Mouse (Mus musculus) limb, embryonic 14.5 days (tissue): ENCODE measurements around the gene Cdh7. TPM values are rescaled to one million over a fixed set of nuclear protein-coding genes. Genes with fewer than 3 reads are reported as not detected.

ENCODE experiments used
- ATAC-seq: fragments of 200-750 bp; cut with Nextera tagmentation; 2 replicates; pipeline ENCODE4 v1.8.0; 2017; ENCODE audit warnings: low read depth, moderate number of reproducible peaks, moderate TSS enrichment; ENCODE audit not compliant: low FRiP score
- DNase-seq: peaks from one replicate; pipeline ENCODE4 v3.0.0-alpha.2; 2015; ENCODE audit warnings: low spot score
- H3K27ac ChIP-seq: fragments of 300-500 bp; sonication (generic); replicated peaks from 2 replicates; pipeline ENCODE4 v1.5.1; 2014; ENCODE audit warnings: low read depth, mild to moderate bottlenecking, low read length, moderate library complexity, mixed read lengths
- H3K27me3 ChIP-seq: fragments of 300-500 bp; sonication (generic); 2 replicates; pipeline ENCODE4 v1.6.1; 2014; ENCODE audit warnings: low read length, mixed read lengths; ENCODE audit not compliant: control insufficient read depth, insufficient read depth
- H3K36me3 ChIP-seq: fragments of 300-500 bp; sonication (generic); 2 replicates; pipeline ENCODE4 v1.6.1; 2014; ENCODE audit warnings: mild to moderate bottlenecking, low read length, moderate library complexity, mixed read lengths; ENCODE audit not compliant: control insufficient read depth, insufficient read depth
- H3K4me1 ChIP-seq: fragments of 300-500 bp; sonication (generic); 2 replicates; pipeline ENCODE4 v1.6.1; 2014; ENCODE audit warnings: antibody characterized with exemption, low read length, mixed read lengths; ENCODE audit not compliant: control insufficient read depth, insufficient read depth
- H3K4me2 ChIP-seq: fragments of 300-500 bp; sonication (generic); replicated peaks from 2 replicates; pipeline ENCODE4 v1.6.1; 2014; ENCODE audit warnings: low read depth, mild to moderate bottlenecking, low read length, moderate library complexity; ENCODE audit not compliant: severe bottlenecking
- H3K4me3 ChIP-seq: fragments of 300-500 bp; sonication (generic); replicated peaks from 2 replicates; pipeline ENCODE4 v1.5.1; 2014; ENCODE audit warnings: low read length
- H3K9ac ChIP-seq: fragments of 300-500 bp; sonication (generic); 2 replicates; pipeline ENCODE4 v1.6.1; 2014; ENCODE audit warnings: mild to moderate bottlenecking, low read depth, low read length, moderate library complexity; ENCODE audit not compliant: severe bottlenecking
- H3K9me3 ChIP-seq: fragments of 300-500 bp; sonication (generic); 2 replicates; pipeline ENCODE4 v1.6.1; 2016; ENCODE audit warnings: low read length; ENCODE audit not compliant: control insufficient read depth
- POLR2A ChIP-seq: fragments of 200-500 bp; IDR thresholded peaks from 2 replicates; pipeline ENCODE4 v1.8.0; 2012; ENCODE audit warnings: inconsistent platforms, mild to moderate bottlenecking, moderate library complexity, borderline replicate concordance; ENCODE audit not compliant: insufficient read depth, insufficient read length; ENCODE audit errors: extremely low read depth
- WGBS: fragments of 180-500 bp; shearing (Covaris S2); extraction: QIAGEN DNeasy Blood & Tissue Kit; methylation state at CpG from one replicate; pipeline ENCODE4 v1.1.7; 2014; 5-methylcytosine and 5-hydroxymethylcytosine counted together
- polyA plus RNA-seq, 2 experiments: library from polyadenylated mRNA; depleted of rRNA in 1 of 2; stranded (reverse) in 1 of 2; unstranded in 1 of 2; fragments of >200 nt; fragmentation: Nextera tagmentation in 1 of 2; extraction: Ambion mirVana in 1 of 2; gene quantifications; 2 replicates each; pipeline versions ENCODE4 v1.2.1 to v1.2.3; 2012 to 2014

Cdh7 gene
- polyA plus RNA-seq, 2 experiments, result 0.55 to 1.5 TPM

DNA sequence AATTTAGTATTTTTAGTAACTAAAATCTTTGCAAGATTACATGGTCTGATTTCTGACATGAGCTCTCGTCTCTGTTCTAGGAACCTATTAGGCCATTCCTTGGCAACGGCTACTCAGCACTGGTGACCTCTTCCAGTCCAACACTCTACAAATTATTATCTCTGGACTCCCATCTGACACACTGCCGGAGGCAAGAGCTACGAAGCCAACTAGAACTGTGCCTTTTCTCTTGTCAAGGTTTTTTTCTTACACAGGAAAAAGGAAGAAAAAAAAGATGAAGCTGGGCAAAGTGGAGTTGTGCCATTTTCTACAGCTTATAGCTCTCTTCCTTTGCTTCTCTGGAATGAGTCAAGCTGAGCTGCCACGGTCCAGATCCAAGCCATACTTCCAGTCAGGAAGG is 11.7 kb downstream of the Cdh7 start:
- Histone ChIP-seq H3K9ac (no peak overlapping the region), H3K27ac (no peak overlapping the region), H3K4me1 (no peaks in the 10 kb centered on the region), H3K36me3 (no peaks in the 10 kb centered on the region), H3K4me2 (no peak overlapping the region), H3K9me3 (no peaks in the 10 kb centered on the region), H3K27me3 (no peaks in the 10 kb centered on the region), H3K4me3 (no peak overlapping the region)
- WGBS, result 80% methylated on average over 5 of the region's 5 CpGs
- TF ChIP-seq POLR2A, result no peak
- ATAC-seq (no peak), DNase-seq (no peak)

DNA sequence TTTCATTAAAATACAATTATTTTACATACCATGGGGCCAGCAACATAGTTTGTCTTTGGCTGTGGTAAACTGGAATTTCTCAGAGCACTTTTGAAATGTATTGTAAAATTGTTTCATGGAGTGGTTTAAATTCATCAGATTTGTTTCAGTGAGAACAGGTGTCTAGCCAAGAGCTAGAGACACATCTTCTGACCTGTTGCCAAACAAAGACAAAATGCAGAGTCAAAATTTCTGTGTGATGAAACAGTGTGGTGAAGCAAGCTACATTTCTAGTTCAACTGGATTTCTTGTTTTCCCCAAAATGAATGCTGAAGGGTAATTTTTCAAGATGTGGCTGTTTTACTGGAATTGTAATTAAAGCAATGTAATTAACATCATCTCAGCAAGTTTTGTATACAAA is 22.2 kb downstream of the Cdh7 start:
- no peaks in the 10 kb centered on the region for H3K36me3 ChIP-seq
- H3K27me3 ChIP-seq, result no peaks in the 10 kb centered on the region
- H3K9me3 ChIP-seq, result no peaks in the 10 kb centered on the region
- H3K4me1 ChIP-seq, result no peaks in the 10 kb centered on the region
- H3K4me2 ChIP-seq, result no peak overlapping the region
- no peak for TF ChIP-seq POLR2A
- H3K4me3 ChIP-seq, result no peak overlapping the region
- H3K9ac ChIP-seq, result no peak overlapping the region
- ATAC-seq (no peak), DNase-seq (no peak)
- no peak overlapping the region for H3K27ac ChIP-seq

DNA sequence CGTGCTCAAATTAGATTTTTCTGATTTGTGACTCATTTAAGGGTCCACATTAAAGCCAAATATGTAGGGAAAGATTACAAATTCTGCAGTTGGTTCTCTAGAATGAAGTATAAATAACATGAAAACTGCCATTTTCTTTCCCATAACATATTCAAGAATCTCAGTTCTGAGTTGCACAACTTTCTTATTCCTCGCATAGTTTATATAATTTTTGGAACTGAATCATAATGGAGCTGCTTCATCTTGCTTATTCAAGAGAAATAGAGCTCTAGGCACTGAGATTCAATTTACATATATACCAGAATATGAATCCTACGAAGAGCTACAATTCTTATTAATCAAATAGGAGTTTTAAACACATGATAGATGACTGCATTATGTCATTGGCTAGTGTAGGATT is 22.8 kb downstream of the Cdh7 start:
- no peaks in the 10 kb centered on the region for H3K4me1 ChIP-seq
- no peak overlapping the region for H3K27ac ChIP-seq
- H3K9me3 ChIP-seq, result no peaks in the 10 kb centered on the region
- H3K9ac ChIP-seq, result no peak overlapping the region
- no peak overlapping the region for H3K4me2 ChIP-seq
- H3K27me3 ChIP-seq, result no peaks in the 10 kb centered on the region
- 78% methylated on average over 3 of the region's 3 CpGs for WGBS
- no peak for DNase-seq
- H3K36me3 ChIP-seq, result no peaks in the 10 kb centered on the region
- H3K4me3 ChIP-seq, result no peak overlapping the region
- TF ChIP-seq POLR2A, result no peak
- ATAC-seq, result no peak

DNA sequence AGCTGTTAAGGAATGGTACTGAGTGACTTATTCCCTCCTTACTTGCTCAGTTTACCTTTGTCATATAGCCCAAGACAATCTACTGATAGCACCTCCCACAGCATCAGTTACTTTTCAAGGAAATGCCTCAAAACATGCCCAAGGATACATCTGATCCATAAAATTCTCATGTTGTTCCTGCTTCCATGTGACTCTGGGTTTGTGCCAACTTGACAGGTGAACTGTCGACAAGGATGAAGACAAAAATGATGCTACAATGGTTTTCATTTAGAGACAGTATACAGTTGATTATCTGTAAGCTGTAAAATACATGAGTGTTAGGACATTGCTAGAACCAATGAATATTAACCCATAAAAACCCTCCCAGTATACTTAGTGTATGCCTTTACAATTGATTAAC is 29.9 kb downstream of the Cdh7 start:
- H3K4me3 ChIP-seq, result no peak overlapping the region
- DNase-seq (no peak), ATAC-seq (no peak)
- no peak overlapping the region for H3K4me2 ChIP-seq
- H3K4me1 ChIP-seq, result no peaks in the 10 kb centered on the region
- H3K9me3 ChIP-seq, result no peaks in the 10 kb centered on the region
- H3K9ac ChIP-seq, result no peak overlapping the region
- H3K27ac ChIP-seq, result no peak overlapping the region
- H3K27me3 ChIP-seq, result no peaks in the 10 kb centered on the region
- 76% methylated on average over 1 of the region's 1 CpGs for WGBS
- no peak for TF ChIP-seq POLR2A
- H3K36me3 ChIP-seq, result no peaks in the 10 kb centered on the region

DNA sequence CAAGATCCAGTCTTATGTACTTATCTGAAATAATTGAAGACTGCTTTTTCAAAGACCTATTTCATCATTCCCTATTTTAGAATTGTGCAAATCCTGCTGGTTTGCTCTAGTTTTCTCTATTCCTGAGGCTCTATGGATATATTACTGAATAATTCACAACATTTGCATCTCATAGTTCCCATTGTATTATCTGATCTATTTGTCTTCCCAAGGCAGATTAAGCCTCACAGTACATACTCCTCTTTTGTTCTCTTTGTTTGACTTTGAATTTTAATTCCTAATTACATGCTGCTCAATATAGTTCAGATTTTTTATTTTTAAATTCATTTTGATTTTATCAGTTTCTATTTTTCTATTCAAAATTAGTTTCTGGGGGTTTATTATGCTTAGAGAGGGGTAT is 74.1 kb downstream of the Cdh7 start:
- no peak overlapping the region for H3K4me2 ChIP-seq
- H3K27me3 ChIP-seq, result no peaks in the 10 kb centered on the region
- H3K4me3 ChIP-seq, result no peak overlapping the region
- no peak for TF ChIP-seq POLR2A
- H3K4me1 ChIP-seq, result no peaks in the 10 kb centered on the region
- no peaks in the 10 kb centered on the region for H3K36me3 ChIP-seq
- DNase-seq, result no peak
- no peak overlapping the region for H3K27ac ChIP-seq
- H3K9me3 ChIP-seq, result no peaks in the 10 kb centered on the region
- H3K9ac ChIP-seq, result no peak overlapping the region
- ATAC-seq, result no peak

DNA sequence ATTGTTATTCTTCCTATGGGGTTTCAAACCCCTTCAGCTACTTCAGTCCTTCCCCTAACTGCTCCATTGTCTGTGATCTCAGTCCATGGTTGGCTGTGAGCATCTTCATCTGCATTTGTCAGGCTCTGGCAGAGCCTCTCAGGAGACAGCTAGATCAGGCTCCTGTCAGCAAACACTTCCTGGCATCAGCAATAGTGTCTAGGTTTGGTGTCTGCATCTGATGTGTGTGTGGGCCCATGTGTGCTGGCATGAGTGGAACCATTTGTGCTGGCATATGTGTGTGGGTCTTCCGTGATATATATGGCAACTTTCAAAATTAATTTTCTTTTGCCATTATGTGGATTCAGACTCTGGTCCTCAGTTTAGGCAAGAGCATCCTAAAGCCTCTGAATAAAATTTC is 85.2 kb downstream of the Cdh7 start:
- Histone ChIP-seq H3K9me3 (no peaks in the 10 kb centered on the region), H3K4me1 (no peaks in the 10 kb centered on the region), H3K36me3 (no peaks in the 10 kb centered on the region), H3K9ac (no peak overlapping the region), H3K4me3 (no peak overlapping the region), H3K27me3 (no peaks in the 10 kb centered on the region), H3K4me2 (no peak overlapping the region), H3K27ac (no peak overlapping the region)
- DNase-seq, result no peak
- ATAC-seq, result no peak
- WGBS, result 86% methylated on average over 1 of the region's 1 CpGs
- no peak for TF ChIP-seq POLR2A
